Mouse (Mus musculus) cerebellum, postnatal 36 days (tissue): ENCODE results near the gene Drosha.

Experiments
- DNase-seq, 2 experiments: peaks; one replicate each; pipeline ENCODE4 v3.0.0; 2021 to 2022; ENCODE audit warnings: mixed read lengths in 2 of 2

Drosha gene

DNA sequence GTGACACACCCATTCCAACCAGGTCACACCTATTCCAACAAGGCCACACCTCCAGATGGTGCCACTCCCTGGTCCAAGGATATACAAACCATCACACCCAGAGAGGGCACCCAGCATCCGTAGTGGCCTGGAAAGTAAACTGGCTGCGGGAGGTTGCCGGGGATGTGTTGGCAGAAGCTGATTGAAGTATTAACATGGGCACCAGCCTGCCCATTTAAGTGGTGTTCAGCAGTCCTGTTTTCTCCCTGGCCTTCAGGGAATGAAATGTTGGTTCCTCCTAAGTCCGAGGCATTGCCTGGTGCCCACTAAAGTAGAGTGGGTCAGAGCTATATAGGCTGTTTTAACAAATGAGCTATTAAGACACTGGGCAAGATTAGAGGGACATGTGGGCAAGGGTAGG lies 8.0 kb downstream of the Drosha start:
- DNase-seq: no peak

DNA sequence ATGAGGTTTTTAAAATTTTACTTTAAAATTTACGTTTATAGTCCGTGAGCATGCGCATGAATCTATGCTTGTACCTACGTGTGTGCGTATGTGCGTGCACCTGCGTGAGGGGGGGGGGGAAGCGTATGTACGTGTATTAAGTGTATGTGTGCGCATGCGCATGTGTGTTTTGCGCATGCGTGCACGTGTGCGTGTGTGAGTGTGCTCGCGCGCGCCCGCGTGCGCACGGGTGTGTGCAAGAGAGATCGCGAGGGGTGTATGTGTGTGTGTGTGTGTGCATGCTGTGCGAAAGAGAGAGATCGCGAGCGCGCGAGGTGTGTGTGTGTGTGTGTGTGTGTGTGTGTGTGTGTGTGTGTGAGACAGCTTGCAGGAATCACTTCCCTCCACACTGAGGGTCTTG lies 8.8 kb downstream of the Drosha start:
- no peak for DNase-seq

DNA sequence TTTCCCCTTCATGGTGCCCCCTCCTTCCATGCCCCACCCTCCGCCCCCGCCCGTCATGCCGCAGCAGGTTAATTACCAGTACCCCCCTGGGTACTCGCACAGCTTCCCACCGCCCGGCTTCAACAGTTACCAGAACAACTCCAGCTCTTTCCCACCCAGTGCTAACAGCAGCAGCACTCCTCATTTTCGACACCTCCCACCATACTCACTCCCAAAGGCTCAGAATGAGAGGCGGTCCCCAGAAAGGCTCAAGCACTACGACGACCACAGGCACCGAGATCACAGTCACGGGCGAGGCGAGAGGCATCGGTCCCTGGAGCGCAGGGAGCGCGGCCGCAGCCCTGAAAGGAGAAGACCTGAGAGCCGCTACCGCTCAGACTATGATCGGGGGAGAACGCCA lies 9.6 kb downstream of the Drosha start:
- no peak for DNase-seq

DNA sequence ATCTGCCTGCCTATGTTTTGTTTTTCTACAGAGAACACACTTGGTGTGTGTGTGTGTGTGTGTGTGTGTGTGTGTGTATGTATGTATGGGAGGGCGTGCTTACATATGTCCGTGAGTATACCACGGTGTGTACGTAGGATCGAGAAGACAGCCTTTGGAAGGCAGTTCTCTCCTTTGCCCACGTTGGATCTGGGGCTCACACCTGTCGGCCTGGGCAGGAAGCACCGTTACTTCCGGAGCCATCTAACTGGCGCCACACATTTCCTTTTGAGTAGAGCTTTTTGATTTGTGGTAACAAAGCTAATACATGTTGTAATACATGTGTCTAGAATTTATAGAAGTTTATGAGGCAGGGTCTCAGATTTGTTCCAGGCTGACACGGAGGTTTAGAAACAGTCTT lies 16.1 kb downstream of the Drosha start:
- DNase-seq: no peak

DNA sequence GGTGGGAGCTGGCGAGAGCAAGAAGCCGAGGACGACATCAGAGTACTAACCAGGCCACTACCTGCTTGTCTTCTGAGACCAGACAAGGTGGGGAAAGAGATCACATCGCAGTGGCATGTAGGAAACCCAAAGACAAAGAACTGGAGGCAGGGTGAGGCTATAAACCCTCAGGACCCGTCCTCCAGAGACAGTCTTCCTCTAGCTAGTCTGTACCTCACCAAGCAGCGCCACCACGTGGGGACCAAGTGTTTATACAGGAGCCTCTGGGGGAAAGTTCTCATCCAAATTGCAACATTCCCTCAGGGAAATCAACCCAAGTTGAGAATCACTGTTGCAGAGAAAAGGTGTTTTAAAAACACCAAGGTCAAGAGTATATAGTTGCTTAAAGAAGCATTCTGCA lies 18.2 kb downstream of the Drosha start:
- no peak for DNase-seq

DNA sequence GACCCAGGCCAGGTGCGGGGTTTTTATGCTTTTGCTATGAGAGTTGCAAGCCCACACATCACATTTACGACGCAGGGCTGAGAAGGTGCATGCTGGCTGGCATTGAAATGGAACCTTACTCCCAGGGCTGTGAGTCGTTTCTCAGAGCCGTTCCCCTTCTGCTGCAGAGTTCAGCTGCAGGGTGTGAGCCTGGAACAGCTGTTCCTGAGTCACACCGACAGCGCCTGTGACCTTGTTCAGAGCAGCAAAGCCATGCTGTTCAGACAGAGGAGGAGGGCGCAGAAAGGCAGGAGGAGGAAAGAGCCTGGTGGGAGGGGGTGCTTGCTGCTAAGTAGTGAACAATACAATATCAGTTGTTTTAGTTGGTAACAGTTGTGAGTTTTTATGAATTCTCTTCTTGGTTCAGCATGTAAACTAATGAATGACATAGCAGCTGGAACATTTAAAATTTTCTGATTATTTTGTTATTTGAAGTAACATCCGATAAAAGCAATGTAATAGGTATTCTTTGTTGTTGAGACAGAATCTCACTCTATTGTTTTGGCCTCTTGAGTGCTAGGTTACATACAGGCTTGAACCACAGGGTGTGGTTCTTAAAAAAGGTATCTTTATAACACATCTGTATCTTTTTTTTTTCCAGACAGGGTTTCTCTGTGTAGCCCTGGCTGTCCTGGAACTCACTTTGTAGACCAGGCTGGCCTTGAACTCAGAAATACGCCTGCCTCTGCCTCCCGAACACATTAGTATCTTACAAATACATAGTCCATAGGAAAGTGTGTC lies 23.8 kb downstream of the Drosha start:
- DNase-seq: no peak

DNA sequence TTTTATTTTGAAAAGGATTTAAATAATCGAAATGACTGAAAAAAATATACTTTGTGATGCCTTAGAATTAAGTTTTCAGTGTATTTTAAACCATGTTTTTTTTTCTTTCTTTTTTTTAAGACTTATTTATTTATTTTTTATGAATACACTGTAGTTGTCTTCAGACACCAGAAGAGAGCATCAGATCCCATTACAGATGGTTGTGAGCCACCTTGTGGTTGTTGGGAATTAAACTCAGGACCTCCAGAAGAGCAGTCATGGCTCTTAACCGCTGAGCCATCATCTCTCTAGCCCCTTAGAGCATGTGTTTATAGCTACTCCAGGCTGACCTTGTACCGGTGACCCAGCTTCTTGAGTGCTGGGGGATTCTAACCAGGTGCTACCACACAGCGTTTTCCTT lies 24.8 kb downstream of the Drosha start:
- no peak for DNase-seq

DNA sequence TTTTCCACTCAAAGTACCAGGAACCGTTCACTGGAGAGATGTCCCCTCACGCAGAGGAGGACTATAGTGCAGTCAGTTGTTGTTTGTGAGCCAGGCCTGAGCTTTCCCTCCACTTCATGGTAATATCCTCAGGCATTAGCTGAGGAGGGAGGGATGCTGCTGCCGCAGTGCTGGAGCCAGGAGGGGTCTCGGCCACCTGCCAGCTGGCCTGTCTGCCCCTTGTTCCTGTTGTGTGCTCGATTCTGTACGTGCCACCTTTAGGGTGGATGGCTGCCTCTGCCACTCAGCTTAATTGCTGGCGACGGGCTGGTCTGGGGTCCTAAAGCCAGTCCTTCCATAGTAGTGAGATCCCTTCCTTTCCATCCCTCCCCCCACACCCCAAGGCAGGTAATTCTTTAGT lies 28.9 kb downstream of the Drosha start:
- DNase-seq: no peak

DNA sequence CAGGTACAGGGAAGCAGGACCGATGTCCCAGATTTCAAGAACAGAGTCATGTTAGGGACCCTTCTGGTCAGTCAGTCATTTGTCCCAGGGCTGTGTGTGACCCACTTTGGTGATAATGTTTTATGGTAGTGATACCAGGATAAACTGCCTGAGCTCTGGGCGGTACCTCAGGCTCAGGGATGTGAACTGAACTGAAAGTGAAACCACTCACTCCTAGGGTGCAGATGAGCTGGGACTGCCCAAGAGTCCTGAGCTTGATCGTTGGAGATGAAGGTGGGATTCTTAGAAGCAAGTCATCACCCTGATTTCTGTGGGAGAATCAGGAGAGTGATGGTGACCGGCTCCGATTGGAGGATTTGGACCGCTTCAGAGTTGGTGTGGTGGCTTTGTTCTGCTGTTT lies 32.2 kb downstream of the Drosha start:
- DNase-seq: no peak

DNA sequence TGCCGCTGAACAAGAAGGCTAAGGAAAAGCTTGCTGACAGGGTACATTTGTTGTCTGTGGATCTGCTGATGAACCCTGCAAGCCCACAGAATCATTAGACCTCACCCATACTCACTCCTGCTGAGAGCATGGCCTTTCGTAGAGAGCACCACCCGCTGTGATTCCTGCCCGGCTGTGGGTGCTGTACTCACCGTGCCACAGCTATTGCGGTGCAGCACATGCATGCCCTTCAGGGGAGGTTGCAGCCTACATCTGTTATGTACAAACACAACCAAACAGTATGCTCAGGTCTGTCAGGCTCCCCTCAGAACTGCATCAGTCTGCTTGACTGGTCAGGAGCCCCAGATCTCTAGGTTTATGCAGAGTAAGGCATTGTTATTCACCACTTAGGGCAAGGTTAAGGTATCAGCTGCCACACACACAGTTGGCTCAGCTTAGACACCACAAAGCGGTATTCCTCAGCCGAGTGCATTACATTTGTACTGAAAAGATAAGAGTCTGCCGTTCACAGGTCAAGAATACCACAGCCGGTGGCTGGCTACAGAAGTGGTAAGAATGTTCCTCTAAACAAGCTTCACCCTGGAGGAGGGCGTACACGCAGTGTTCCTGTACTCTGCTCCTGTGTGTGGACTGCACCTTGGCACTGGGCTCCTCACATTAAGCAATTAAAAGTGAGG lies 33.4 kb downstream of the Drosha start:
- no peak for DNase-seq

DNA sequence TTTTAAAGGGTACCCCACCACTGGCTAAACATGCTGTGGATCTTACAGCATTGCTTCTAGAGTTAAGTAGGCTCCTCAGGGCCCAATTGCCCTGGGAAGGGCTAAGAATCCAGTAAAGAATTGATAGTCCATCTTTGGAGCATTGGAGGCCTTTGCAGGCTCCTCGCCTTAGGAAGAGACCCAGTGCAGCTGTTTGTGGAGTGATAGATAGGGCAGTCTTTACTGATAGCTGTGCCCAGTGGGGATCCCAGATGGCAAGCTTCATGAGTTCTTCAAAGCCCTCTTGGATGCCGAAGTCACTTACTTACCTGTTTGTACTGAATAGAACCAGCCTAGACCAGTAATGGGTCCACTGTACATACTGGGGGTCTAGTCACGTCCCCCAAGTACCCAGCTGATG lies 34.0 kb downstream of the Drosha start:
- DNase-seq: no peak

DNA sequence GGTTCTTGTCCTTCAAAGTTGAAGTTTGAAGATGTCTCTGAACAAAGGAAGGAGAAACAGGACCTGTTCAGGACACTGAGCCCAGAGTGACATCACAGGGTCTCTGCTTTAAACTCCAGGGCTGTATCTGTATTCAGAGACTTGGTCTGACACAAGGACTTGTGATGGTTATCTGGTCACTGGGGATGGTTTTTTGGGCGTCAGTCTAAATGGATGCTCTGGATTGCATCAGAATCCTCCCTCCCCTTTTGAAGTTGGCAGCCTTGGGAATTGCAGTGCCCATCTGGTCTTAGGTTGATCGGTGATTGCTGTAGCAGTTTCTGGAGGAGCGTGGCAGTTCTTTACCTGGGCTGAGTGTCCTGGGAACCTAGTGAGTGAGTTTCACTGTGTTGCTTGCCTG lies 37.4 kb downstream of the Drosha start:
- no peak for DNase-seq

DNA sequence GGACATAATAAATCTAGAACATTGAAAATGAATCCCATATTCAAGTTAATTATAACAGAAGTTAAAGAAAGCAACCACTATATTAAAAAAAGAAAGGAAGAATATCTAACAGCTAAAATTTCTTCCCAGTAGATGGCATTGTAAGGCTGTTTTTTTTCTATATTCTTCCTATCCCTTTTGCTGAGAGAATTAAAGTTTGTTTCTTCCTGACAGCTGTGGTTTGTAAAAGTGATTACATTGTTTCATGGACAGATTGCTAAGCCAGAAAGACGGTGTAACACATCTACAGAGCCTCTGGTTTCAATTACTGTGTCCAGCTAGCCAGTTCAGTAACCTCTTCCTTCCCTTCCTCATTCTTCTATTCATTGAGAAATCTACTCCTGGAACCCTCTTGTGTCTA lies 39.1 kb downstream of the Drosha start:
- no peak for DNase-seq

DNA sequence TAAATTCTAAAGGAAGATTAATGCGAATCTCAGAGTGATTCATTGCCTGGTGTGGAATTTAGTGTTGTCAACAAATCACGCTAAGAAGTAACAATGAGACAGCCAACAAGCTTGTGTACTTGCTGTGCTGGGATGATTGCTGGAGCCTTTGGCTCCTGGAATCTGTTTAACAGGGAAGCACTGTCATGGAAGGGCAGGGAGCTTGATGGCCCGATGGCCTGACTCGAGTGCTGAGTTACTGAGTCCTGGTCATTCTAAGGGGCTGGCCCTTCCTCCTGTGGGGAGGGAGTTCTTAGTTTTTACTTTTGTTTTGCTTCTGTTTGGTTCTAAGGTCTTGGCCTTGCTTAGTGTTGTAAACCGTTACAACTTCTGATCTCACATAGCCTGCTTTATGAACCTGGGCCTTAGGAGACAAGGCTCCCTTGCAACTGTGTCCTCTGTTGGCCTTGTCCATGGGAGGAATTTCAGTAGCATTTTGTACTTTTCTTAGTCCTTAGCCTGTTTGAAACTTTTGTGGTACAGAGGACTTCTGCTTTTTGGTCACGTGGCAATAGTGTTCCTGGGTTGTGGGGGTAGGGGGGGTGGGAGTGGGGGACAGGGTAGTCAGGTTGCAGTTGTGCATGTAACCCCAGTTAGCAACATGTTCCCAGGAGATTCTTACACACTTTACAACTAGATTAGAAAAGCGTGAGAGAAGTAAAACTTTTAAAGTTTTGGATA lies 41.1 kb downstream of the Drosha start:
- no peak for DNase-seq

DNA sequence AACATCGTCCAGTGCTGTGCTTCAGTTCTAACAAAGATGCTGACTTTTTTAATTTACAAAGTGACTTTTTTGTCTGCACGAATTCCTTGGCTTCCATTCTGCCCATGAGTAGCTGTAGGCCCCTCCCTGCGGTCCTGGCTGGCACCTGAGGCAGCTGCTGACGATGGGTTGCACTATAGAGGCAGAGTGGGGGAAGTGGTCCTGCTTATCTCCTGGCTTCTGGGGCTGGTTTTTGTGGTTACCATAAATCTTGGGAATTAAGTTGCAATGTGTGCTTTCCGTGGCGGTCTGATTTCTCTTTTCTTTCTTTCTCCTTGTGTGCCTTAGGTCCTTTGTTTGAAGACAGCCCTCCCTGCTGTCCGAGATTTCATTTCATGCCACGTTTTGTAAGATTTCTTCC lies 42.7 kb downstream of the Drosha start:
- DNase-seq: no peak

DNA sequence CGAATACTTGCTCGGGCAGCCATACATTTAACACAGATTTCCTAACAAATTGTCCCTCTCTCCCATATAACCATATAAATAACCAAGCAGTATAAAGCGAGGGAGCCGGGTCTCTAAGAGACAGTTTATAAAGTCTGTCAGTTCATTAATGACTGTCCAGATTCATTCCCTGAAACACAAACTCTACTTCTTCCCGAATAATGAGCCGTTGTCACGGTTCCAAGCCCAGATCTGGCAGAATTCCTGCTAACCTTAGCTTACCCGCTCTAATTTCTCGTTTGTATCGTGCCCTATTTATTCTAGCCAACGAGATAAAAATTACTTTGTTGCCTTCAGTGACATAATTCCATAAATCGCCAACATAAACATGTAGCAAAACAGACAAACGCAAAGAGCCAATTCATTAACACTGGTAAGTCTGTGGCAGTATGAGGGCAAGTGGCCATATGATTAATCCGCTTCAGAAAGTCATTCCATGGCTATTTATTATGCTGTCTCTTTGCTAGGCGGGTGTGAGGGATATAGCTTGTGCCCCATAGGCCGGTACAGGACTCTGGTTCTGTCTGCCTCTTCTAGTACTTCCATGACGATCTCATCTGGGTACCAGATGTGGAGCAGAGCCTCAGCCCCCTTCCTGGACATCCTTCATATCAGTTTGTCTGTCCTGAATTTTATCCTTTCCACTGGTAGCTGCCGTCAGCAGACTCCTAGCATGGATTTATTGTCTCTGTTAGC lies 51.0 kb downstream of the Drosha start:
- peak in 1 of 2 experiments; percentile 22 for DNase-seq

DNA sequence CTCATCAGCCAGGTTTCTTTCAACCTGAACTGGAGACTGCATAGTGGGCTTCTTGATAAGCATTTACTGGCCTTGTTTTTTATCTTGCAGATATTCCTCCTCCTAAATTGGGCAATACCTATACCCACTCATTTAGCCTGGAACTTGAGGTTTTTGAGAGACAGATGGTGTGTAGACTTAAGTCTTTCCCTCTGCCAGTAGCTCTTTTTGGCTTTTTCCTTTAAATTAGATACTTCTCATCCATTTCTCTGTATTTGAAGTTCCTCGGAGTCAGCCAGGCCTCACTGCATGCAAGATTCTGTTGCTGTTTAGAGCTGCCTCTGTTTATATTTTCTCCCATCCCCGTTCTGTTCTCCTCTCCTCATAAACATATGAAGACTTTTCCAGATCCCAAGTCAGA lies 51.7 kb downstream of the Drosha start:
- no peak for DNase-seq

DNA sequence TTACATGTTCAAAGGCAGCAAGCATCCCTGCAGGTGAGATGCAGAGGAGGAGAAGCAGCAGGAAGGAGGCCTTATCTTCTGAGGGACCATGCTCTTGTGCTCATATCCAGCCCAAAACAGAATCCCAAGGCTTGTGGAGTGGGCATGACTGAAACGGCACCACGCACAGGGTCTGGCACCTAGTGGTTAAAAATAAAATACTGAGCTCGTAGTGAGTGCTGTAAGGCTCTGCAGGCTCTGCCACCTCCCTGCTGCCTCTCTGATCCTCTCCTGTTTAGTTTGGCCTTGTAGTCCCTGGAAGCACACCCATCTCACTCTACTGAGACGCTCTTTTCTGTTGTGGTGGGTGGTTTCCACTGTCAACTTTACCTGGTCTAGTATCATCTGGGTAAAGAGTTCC lies 52.3 kb downstream of the Drosha start:
- DNase-seq: no peak

DNA sequence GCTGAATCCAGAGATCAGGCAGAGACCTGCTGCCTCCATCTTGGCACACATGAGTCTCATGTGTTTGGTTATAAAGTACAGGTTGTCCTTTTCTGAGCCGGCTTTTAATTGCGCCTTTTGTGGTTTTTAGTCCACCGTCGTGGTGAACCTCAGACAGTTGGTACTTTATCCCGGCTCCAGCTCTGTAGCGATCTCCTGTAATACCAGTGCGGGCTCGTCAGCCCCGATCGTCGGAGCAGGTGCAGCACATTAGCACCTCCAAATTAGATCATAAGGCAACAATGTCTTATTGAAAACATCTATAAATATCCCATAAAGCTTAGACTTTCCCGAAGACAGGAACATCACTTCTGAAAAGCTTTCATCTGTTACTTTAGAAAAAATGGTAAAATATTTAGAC lies 53.3 kb downstream of the Drosha start:
- DNase-seq: no peak

DNA sequence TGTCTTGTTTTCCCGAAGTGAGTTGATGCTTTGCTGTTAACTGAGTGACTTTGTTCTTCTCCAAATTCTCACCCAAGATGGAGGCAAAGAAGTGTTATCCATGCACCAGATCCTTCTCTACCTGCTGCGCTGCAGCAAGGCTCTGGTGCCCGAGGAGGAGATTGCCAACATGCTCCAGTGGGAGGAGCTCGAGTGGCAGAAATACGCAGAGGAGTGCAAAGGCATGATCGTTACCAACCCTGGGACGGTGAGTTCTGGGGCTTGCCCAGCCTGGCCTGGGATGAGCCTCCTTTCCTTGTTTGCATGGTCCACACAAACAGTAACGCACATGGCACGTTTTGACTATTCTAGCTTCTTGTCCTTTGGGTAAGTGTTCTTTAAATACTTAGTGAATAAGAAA lies 54.0 kb downstream of the Drosha start:
- no peak for DNase-seq

DNA sequence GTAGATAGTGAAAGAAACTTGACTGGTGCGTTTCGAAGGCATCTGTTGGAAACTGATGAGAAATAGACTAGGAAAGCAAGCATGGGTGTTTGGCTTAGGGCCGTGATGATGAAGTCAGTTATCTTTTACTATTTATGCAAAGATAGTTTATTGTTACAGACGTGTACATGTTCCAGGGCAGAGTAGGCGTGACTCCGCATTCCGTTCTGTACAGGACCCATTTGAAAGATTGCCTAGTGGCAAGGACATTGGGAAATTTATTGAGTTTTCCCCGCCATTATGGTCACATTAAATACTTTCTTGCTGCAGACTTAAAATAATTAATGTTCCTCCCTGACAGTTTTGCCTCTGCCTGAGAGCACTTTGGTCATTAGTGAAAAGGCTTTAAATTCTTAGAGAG lies 55.3 kb downstream of the Drosha start:
- no peak for DNase-seq

DNA sequence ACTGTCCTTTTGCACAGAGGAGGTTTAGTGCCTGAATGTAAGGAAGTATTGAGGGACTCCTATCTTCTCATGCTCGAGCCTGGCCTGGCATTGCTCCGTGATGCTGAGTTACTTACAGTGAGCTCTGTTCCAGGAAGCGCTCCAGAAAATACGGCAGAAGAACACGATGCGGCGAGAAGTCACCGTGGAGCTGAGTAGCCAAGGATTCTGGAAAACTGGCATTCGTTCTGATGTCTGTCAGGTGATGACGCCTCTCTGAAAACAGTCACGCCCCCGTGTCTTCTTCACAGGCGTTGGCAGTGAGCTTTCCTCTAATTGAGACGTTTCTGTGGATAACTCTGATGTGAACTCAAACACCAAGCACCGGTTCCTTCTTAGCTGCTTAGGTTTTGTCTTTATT lies 60.2 kb downstream of the Drosha start:
- DNase-seq: no peak

DNA sequence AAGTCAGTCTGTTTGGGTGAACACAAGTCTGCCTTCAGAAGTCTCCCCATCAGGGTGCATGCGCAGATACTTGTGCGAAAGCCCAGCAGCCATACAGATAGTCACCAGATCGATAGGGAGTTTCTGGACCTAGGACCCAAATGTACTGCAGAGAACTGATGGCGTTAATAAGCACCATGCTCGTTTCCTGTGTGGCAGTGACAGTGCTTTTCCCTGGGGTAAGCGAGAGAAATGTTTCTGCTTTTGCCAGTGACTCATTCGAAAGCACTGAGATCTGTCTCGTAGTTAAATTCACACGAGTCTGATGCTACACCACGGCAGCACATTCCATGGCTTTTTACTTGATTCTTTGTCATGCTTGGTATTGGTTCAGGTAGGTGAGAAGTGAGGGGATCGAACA lies 60.7 kb downstream of the Drosha start:
- no peak for DNase-seq
